Mouse (Mus musculus): ENCODE measurements around the gene Med27.

Med27 gene

GRCm38 (mm10) chr2:29565570-29566433, 219.2 kb downstream of the Med27 start:
- DNase-seq (ENCODE audit: low spot score): no peak

GRCm38 (mm10) chr2:29571921-29572700, 225.5 kb downstream of the Med27 start:
- DNase-seq (ENCODE audit: low spot score): no peak

- no peak for DNase-seq (ENCODE audit: low spot score)
These were observed 226.3 kb downstream of the Med27 start for GRCm38 (mm10) chr2:29572811-29573427.

GRCm38 (mm10) chr2:29573591-29573990, 227.0 kb downstream of the Med27 start:
- peak; percentile 26 for DNase-seq (ENCODE audit: low spot score)

GRCm38 (mm10) chr2:29574187-29574586, 227.6 kb downstream of the Med27 start:
- DNase-seq (ENCODE audit: low spot score): no peak
